Mouse (Mus musculus) heart, adult 2 months (tissue): ENCODE data around the gene Ubqln4. TPM values are rescaled to one million over a fixed set of nuclear protein-coding genes. Genes with fewer than 3 reads are reported as not detected.

ENCODE experiments used
- DNase-seq, 2 experiments: peaks; one replicate each; pipeline ENCODE4 v3.0.0; 2021
- H3K27ac ChIP-seq: fragments of 200-600 bp; 2 replicates; pipeline ENCODE4 v1.8.1; 2022
- H3K27me3 ChIP-seq: fragments of 200-500 bp; 2 replicates; pipeline ENCODE4 v1.6.1; 2012; ENCODE audit warnings: mild to moderate bottlenecking, low read length, inconsistent platforms, mixed read lengths; ENCODE audit not compliant: control insufficient read depth, insufficient read depth
- H3K36me3 ChIP-seq: fragments of 200-500 bp; 2 replicates; pipeline ENCODE4 v1.6.1; 2012; ENCODE audit warnings: low read length, inconsistent platforms; ENCODE audit not compliant: control insufficient read depth, insufficient read depth
- H3K4me1 ChIP-seq: fragments of 200-500 bp; 2 replicates; pipeline ENCODE4 v1.6.1; 2011; ENCODE audit warnings: low read length; ENCODE audit not compliant: control insufficient read depth, insufficient read depth
- H3K4me3 ChIP-seq: fragments of 200-600 bp; 2 replicates; pipeline ENCODE4 v1.8.1; 2022
- H3K79me2 ChIP-seq: fragments of 200-500 bp; replicated peaks from 2 replicates; pipeline ENCODE4 v1.6.1; 2012; ENCODE audit warnings: mild to moderate bottlenecking, inconsistent platforms, low read length, moderate library complexity, mixed read lengths; ENCODE audit not compliant: control insufficient read depth, insufficient read depth
- H3K9ac ChIP-seq: fragments of 200-500 bp; 2 replicates; pipeline ENCODE4 v1.6.1; 2012; ENCODE audit warnings: low read depth, mild to moderate bottlenecking, control low read depth, inconsistent platforms, low read length, mixed read lengths
- CTCF ChIP-seq: fragments of 200-600 bp; IDR thresholded peaks from 2 replicates; pipeline ENCODE4 v1.8.1; 2022; ENCODE audit warnings: antibody characterized with exemption, mild to moderate bottlenecking, moderate library complexity
- EP300 ChIP-seq: fragments of 200-500 bp; IDR thresholded peaks from 2 replicates; pipeline ENCODE4 v1.6.1; 2011; ENCODE audit warnings: low read depth, low read length, control low read depth; ENCODE audit not compliant: insufficient read depth
- POLR2A ChIP-seq: fragments of 200-500 bp; IDR thresholded peaks from 2 replicates; pipeline ENCODE4 v1.6.1; 2011; ENCODE audit warnings: mild to moderate bottlenecking, low read depth, low read length, control low read depth; ENCODE audit not compliant: insufficient read depth
- WGBS: fragments of 180-500 bp; shearing (Covaris S2); methylation state at CpG from one replicate; pipeline ENCODE4 v1.1.7; 2018; 5-methylcytosine and 5-hydroxymethylcytosine counted together
- intact Hi-C: fragments of 180-260 bp; cut with DNase I; formaldehyde crosslinking; loops from one replicate; pipeline ENCODE4 v1.15.1; 2025
- polyA plus RNA-seq: library from polyadenylated mRNA; depleted of rRNA; stranded (reverse); fragments of >200 nt; gene quantifications from 2 replicates; pipeline ENCODE4 v1.2.3, GENCODE M21; 2012
- total RNA-seq, 2 experiments: library from RNA; stranded (reverse); gene quantifications; 2 replicates each; pipeline ENCODE4 v1.2.3; 2021

The Ubqln4 gene
- total and polyA plus RNA-seq, 3 experiments: 69.3 to 76.5 (median 70.1) TPM

DNA sequence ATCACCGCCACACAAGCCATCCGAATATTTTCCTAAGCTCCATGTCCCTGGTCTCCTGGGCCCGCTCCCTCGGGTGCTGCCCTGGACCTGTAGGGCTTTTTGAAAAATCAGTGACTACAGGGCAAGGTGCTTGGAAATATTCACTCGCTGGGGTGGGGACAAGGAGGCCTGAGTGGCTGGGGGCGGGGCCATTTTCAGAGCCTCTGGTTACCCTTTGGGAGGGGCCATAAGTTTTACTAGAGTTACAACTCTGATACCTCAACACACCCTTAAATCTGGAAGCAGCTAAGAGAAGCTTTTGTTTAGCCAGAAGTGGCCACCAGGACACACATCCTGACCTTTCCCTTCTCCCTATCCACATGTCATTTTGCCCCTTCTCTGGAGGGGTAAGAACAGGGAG lies 16.4 kb upstream of the Ubqln4 start:
- Histone ChIP-seq H3K9ac (peak overlapping the region; percentile 77), H3K4me3 (peak overlapping the region; percentile 74), H3K27ac (no peak overlapping the region), H3K79me2 (no peaks in the 10 kb centered on the region), H3K27me3 (no peaks in the 10 kb centered on the region), H3K36me3 (no peaks in the 10 kb centered on the region), H3K4me1 (peaks cover 3% of the 10 kb centered on the region; the same call in 1 of the 2 replicates)
- 77% methylated on average over 6 of the region's 6 CpGs for whole genome bisulfite sequencing
- intact Hi-C loops: no loop called here
- TF ChIP-seq POLR2A (no peak), CTCF (no peak), EP300 (no peak)
- DNase-seq: no peak

DNA sequence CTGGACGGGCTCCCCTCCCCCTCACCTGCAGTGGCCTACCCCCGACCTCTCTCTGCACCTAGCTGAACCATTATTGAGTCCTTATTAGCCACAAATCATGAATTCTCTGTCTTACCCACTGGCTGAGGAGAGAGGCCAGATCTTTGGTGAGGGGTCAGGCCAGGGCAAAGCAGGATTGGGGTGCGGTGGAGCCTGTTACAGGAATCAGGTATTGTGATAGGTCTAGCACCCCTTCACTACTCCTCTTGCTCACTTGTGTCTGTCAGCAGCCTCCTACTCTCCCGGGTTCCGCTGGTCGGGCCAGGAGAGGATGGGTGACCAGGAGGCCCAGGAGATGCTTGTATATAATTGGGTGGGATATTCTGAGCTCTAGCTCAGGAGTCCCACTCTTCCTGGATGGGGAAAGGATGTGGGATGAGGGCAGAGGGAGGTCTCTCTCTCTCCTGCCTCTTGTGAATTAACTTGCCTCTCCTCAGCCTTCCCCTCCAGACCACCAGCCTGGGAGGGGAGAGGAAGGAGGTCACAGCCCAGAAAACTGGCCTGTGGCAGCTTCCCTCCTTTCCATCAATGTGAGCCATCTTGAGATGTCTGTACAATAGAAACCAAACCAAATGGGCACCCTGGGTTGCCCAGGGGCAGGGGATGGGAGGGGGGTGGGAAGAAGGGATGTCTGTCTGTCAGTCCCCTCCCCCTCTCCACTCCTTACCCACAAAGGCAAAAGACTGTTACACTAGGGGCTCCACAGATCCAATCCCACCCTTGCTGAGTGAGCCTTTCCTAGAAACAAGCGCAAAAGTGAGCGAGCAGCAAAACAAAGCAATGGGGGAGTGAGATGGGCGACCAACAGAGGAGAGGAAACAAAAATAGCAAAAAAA lies 15.1 kb upstream of the Ubqln4 start:
- WGBS: 76% methylated on average over 9 of the region's 9 CpGs
- Histone ChIP-seq H3K4me1 (peaks cover 3% of the 10 kb centered on the region; the same call in 1 of the 2 replicates), H3K27me3 (no peaks in the 10 kb centered on the region), H3K27ac (no peak overlapping the region), H3K79me2 (no peaks in the 10 kb centered on the region), H3K9ac (no peak overlapping the region), H3K4me3 (no peak overlapping the region), H3K36me3 (no peaks in the 10 kb centered on the region)
- TF ChIP-seq EP300 (no peak), POLR2A (no peak), CTCF (no peak)
- intact Hi-C loops: no loop called here
- DNase-seq: no peak

DNA sequence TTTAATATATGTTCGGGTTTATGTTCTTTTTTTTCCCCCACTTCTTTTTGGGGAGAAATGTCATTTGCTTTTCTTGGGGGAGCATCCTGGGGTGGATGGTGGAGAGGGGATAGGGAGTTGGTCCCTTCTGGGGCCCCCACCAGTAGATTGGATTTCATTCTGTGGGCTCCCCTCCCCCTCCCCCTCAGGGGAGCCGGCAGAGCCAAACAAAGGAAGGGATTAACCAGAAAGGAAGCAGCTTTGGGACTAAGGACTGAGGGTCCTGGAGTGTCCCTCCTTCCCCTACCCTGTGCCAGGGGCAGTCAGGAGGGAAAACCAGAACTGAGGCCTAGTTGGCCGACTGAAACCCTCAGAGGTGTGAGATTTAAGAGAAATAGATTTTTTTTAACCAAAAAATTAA lies 14.2 kb upstream of the Ubqln4 start:
- Histone ChIP-seq H3K27me3 (no peaks in the 10 kb centered on the region), H3K9ac (no peak overlapping the region), H3K36me3 (no peaks in the 10 kb centered on the region), H3K4me3 (no peak overlapping the region), H3K4me1 (peaks cover 3% of the 10 kb centered on the region; the same call in 1 of the 2 replicates), H3K27ac (no peak overlapping the region), H3K79me2 (no peaks in the 10 kb centered on the region)
- DNase-seq: no peak
- 56% methylated on average over 3 of the region's 3 CpGs for WGBS
- TF ChIP-seq CTCF: no peak
- no peak for TF ChIP-seq EP300
- no peak for TF ChIP-seq POLR2A
- intact Hi-C loops: no loop called here

DNA sequence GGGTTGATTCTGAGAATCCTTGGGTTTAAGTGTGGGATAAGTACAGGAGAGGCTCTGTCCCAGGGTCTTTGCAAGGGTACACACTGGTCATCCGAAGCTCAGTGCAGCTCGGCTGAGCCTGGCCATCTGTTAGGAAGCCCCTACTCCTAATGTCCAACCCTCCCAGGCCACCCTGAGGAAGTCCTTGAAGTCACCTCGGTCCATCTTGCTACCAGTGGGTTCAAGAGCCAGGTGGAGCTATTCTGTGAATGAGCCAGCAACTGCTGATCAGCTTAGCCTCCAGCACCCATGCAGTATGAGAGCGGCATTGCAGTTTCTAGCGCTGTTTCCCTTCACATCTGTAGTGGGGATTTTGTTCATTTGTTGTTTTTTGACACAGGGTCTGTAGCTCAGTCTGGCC lies 13.5 kb upstream of the Ubqln4 start:
- H3K27ac ChIP-seq: no peak overlapping the region
- 63% methylated on average over 5 of the region's 5 CpGs for WGBS
- no peaks in the 10 kb centered on the region for H3K79me2 ChIP-seq
- intact Hi-C loops: no loop called here
- H3K4me1 ChIP-seq: peaks cover 3% of the 10 kb centered on the region; the same call in 1 of the 2 replicates
- no peak for TF ChIP-seq CTCF
- TF ChIP-seq EP300: no peak
- TF ChIP-seq POLR2A: no peak
- DNase-seq: no peak
- H3K36me3 ChIP-seq: no peaks in the 10 kb centered on the region
- H3K27me3 ChIP-seq: no peaks in the 10 kb centered on the region
- no peak overlapping the region for H3K9ac ChIP-seq
- no peak overlapping the region for H3K4me3 ChIP-seq

DNA sequence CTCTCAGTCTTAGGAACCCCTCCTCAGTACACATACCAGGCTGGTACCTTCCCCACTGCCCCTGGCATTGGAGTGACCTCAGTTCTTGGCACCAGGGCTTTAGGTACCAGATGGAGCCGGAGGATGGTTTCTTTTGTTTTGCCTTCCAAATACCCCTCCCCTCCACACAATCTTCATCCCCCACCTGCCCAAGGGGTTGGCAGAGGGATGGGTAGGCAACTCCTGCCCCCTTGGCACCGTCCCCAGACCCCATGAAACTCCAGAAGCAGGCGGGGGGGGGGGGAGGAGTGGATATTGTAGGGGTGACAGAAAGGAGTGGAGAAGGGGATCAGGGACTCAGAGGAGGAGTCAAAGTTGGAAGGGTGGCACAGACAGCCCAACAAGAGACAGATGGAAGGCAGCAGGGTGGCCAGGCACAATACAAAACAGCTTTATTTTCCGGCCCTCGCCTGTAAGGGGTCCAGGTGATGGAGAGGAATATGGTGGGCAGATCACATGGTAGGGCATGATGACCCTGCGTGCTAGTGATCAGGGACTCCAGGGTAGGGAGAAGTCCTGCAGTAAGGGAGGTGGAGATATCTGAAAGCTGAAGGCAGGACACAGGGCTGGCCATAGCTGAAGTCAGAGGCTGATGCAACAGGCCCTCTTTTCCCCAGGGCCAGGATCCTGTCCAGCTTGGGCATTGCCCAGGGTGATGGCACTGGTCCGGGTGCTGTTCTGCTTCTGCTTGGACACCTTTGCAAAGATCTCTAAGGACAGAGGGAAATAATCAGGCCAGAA lies 11.7 kb upstream of the Ubqln4 start:
- Histone ChIP-seq H3K36me3 (no peaks in the 10 kb centered on the region), H3K4me1 (peaks cover 2% of the 10 kb centered on the region; the same call in 1 of the 2 replicates), H3K27ac (no peak overlapping the region), H3K9ac (no peak overlapping the region), H3K4me3 (no peak overlapping the region), H3K79me2 (no peaks in the 10 kb centered on the region), H3K27me3 (no peaks in the 10 kb centered on the region)
- 74% methylated on average over 7 of the region's 7 CpGs for WGBS
- TF ChIP-seq CTCF: no peak
- intact Hi-C loops: no loop called here
- DNase-seq: no peak

DNA sequence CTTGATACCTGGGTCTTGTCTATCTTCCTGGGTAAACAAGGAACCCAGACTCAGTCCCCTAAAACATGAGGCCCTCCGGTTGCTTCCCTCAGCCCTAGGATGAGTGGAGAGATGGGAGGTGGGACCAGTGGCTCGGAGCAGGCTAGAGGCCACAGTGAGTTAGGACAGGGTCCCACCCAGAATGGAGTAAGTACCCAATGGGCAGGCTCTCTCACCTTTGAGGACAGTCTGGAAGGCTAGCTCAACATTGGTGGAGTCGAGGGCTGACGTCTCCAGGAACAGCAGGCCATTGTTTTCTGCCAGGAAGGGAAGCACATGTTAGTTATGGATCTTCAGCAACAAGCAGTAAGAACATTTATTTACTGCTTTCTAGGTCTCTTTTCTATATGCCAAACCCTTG lies 11.1 kb upstream of the Ubqln4 start:
- H3K36me3 ChIP-seq: no peaks in the 10 kb centered on the region
- no peak for TF ChIP-seq CTCF
- no peak for TF ChIP-seq EP300
- TF ChIP-seq POLR2A: no peak
- no peak for DNase-seq
- H3K4me1 ChIP-seq: no peaks in the 10 kb centered on the region
- 65% methylated on average over 4 of the region's 4 CpGs for WGBS
- intact Hi-C loops: no loop called here
- H3K27me3 ChIP-seq: no peaks in the 10 kb centered on the region
- H3K79me2 ChIP-seq: no peaks in the 10 kb centered on the region
- H3K27ac ChIP-seq: no peak overlapping the region
- no peak overlapping the region for H3K4me3 ChIP-seq
- no peak overlapping the region for H3K9ac ChIP-seq
